Mouse (Mus musculus): ENCODE results near the gene Gnmt.
A peak's percentile ranks its signal among the peaks of the same experiment; 100 is the strongest.

Gene Gnmt

DNA sequence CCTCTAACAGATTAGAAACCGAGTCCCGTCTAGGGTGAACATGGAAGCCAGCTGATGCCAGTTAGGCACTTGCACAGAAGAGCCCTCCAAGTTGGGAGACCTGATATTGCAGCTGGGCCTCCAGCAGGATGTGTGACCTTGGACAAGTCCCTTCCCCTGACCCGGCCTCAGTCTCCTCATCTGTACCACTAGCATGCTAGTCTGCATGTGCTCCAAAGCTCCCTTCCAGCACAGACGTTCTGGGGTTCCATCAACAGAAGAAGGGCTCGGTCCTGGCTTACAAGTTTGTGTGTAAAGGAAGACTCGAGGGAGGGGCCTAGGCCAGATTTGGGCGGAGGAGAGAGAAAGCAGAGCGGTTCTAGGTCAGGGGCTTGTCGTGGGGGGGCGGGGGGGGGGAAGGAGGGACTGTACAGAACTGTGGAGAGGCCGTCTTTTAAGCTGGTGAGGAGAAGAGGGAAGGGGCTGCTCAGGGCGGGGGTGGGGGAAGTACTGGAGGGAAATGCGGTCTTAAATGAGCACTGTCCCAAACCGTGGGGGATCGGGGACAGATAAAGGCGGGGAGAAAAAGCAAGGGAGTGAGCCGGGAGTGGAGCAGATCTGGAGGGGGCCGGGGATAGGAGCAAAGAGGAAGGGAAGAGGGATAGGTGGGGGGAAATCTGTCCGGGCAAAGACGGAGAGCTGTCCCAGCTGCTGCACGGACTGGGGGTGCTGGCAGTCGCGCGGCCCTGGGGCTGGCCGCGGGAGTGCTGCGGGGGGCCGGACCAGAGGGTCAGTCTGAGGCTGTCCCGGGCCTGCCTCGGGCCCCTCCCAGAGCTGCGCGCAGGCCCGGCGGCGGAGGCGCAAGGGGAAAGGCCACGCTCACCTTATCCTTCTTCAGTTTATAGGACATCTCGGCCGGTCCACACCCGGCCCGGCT lies 24.7 kb downstream of the Gnmt start:
- DNase-seq (ENCODE audit: low read depth, low spot score), result no peak

DNA sequence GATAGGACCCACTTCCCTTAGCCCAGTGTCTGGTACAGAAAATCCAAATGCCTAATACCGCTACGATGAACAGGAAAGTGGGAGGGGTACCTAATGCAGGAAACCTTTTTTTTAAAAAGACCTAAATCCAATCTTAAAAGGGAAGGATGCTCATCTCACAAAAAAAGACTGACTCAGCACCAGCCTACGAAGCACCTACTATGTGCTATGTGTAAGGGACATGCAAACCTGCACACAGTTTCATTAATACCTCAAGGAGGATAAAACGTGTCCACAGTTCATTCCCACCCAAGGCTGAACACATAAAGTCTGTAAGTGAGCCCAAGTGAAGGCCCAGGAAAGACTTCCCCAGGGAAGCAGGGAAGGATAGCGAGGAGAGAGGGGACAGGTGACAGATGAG lies 26.5 kb downstream of the Gnmt start:
- DNase-seq (ENCODE audit: low read depth, low spot score), result no peak

GRCm38 (mm10) chr17:46702100-46702499 lies 26.9 kb downstream of the Gnmt start:
- no peak for DNase-seq (ENCODE audit: low read depth, low spot score)

- DNase-seq (ENCODE audit: low read depth, low spot score), result no peak
Measured at GRCm38 (mm10) chr17:46701489-46701888, 27.5 kb downstream of the Gnmt start.

- DNase-seq (ENCODE audit: low read depth, low spot score), result no peak
Measured at GRCm38 (mm10) chr17:46699912-46700311, 29.1 kb downstream of the Gnmt start.

- DNase-seq (ENCODE audit: low read depth, low spot score), result no peak
Measured at GRCm38 (mm10) chr17:46699245-46699644, 29.7 kb downstream of the Gnmt start.

GRCm38 (mm10) chr17:46698515-46698914 lies 30.5 kb downstream of the Gnmt start:
- DNase-seq (ENCODE audit: low read depth, low spot score), result no peak

- DNase-seq (ENCODE audit: low read depth, low spot score), result no peak
Measured at GRCm38 (mm10) chr17:46694517-46695063, 34.4 kb downstream of the Gnmt start.

DNA sequence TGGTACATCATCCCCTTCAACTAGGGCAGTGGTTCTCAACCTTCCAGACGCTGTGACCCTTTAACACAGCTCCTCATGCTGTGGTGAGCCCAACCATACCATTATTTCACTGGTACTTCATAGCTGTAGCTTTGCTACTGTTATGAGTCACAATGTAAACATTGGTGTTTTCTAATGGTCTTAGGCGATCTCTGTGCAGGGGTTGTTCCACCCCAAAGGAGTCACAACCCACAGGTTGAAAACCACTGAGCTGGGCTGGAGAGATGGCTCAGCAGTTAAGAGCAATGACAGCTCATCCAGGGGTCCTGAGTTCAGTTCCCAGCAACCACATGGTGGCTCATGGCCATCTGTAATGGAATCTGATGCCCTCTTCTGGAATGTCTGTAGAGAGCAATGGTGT lies 37.6 kb downstream of the Gnmt start:
- DNase-seq (ENCODE audit: low read depth, low spot score), result no peak

DNA sequence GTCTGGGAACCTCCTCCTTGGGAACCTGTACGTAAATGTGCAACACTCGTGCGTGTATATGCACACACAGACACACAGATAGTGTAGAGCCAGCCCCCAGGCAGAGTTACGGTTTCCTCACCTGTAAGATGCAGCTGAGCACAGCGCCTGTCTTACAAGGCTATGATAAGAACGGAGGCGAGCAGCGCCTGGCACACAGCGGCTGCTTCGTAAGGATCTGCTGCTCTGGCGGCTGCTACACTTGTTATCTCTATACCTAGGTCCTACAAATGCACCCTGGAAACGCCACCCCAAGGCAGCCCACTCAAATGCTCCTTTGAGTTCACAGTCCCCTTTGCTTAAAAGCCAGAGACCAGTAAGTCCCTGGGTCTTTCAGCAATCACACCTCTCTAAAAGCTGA lies 38.3 kb downstream of the Gnmt start:
- DNase-seq (ENCODE audit: low read depth, low spot score), result no peak

DNA sequence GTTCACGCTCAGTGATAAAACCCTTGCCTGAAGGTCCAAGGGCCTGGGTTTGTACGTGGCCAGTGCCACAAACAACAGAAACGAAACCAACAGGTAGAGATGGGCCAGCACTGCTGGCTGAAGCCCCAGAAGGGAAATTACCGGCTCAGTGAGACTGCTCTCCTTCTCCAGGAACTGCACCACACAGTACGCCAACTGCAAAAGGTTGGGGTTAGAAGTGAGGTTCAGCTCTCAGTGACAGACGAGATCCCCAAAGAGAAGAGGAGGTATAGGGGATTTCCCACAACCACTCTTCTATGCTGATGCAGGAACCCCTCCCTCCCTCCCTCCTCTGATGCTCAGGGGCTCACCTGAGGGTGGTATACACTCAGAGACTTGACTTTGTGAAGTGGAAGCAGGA lies 43.1 kb downstream of the Gnmt start:
- DNase-seq (ENCODE audit: low read depth, low spot score), result no peak

DNA sequence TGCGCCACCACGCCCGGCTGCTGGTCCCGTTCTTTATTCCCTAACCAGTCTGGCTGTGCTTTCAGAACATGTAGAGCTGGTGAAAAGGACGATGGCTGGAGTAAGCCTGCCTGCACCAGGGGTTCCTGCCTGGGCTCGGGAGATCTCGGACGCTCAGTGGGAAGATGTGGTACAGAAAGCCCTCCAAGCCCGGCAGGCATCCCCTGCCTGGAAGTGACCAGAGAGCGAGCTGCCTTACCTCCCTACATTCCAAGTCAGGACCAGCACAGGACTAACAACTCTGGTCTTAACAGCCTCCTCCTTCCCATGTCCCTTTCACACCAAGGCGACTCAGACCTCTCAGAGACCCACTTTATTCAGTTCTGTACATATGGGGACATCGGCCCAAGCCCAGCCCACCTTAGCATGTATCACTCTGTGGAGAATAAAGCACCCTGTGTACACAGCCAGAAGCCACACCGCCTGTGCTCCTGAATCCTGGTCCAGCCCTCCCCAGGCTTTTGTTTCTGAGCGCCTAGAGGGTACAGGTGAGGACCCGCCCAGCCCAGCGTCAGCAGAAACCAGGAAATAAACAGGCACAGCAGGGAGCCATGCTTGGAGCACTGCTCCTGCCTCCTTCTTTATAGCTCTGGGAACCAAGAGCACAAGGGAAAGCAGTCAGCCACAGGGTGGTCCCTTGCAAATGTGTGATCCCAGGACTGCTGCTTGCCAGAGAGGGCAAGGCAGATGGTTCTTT lies 46.1 kb downstream of the Gnmt start:
- no peak for DNase-seq (ENCODE audit: low read depth, low spot score)

- DNase-seq (ENCODE audit: low read depth, low spot score), result no peak
Measured at GRCm38 (mm10) chr17:46681466-46682118, 47.4 kb downstream of the Gnmt start.

- DNase-seq (ENCODE audit: low read depth, low spot score), result peak; percentile 95
Measured at GRCm38 (mm10) chr17:46680760-46681373, 48.1 kb downstream of the Gnmt start, which contains the start of gene Klhdc3. Gene Klhdc3, minus strand, starts transcription at chr17:46680914.

DNA sequence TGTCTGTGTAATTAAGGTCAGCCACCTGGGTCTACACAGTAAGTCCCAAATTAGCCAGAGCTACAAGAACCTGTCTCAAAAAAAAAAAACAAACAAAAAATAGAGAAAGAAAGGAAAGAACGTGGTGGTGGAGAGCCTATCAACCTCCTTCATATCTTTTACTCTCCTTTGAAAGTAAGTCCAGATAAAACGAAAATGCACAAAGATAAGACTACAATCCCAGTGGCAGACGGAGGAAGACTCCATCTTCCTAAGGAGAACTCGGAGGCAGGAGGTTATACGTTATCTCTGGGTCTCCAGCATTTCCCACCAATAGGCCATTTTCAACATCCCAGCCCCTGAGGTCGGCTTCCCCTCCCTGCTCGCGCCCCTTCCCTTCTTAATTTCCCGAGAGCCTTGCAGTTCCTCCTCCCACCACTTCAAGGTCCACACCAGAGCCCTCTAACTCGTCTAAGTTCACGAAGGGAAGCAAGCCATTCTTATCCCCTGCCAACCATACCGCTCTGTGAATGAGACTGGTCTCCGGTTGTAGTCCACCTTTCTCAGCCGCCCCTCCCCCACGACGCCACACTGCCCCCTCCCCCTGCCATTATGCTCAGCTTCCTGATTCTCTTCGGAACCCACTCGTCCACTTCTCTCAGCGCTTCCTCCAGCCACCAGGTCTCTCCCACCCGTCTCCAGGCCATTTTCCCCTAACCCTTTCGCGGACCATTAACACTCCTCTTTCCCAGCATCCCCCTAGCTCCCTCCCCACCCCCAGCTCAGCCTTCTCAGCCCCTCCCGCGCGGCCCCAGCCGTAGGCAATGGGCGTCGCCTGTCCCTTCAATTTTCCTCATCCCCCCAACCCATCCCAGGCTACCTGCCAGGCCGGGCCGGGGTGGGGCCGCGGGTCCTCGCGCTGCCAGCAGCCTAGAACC lies 48.9 kb downstream of the Gnmt start:
- DNase-seq (ENCODE audit: low read depth, low spot score), result no peak

GRCm38 (mm10) chr17:46678911-46679310 lies 50.1 kb downstream of the Gnmt start:
- DNase-seq (ENCODE audit: low read depth, low spot score), result no peak

DNA sequence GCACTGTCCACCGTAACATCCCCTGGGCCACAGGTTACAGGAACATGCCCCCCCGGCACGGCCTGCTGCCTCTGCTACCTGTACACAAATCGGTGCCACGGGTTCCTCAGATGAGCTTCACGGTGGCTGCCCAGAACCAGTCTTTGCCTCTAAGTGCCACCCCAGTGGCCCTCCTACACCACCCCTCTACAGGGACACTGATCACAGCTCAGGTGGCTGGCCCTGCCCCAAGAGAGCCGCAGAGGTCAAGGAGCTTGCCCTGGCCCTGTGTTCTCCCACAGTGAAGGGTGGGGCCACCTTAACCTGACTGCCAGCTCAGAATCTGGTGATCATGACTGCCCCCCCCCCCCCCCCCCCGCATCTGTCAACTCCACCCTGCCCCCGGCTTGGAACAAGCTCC lies 50.6 kb downstream of the Gnmt start, which contains the start of gene Mea1:
Gene Mea1, plus strand, starts transcription at position 378 of the 400 bp plus-strand sequence.
- no peak for DNase-seq (ENCODE audit: low read depth, low spot score)

All from c-Kit-negative CD71-positive TER-119-positive erythroid progenitor cells, embryonic 14.5 days (primary cell).